Mouse (Mus musculus): ENCODE results near the gene Galntl6. TPM values are rescaled to one million over a fixed set of nuclear protein-coding genes. Genes with fewer than 3 reads are reported as not detected.

Gene Galntl6
- 13.1 and 17.1 TPM in 2 replicates for polyA plus RNA-seq (2015; fragmentation: Nextera tagmentation; extraction: Ambion mirVana)

DNA sequence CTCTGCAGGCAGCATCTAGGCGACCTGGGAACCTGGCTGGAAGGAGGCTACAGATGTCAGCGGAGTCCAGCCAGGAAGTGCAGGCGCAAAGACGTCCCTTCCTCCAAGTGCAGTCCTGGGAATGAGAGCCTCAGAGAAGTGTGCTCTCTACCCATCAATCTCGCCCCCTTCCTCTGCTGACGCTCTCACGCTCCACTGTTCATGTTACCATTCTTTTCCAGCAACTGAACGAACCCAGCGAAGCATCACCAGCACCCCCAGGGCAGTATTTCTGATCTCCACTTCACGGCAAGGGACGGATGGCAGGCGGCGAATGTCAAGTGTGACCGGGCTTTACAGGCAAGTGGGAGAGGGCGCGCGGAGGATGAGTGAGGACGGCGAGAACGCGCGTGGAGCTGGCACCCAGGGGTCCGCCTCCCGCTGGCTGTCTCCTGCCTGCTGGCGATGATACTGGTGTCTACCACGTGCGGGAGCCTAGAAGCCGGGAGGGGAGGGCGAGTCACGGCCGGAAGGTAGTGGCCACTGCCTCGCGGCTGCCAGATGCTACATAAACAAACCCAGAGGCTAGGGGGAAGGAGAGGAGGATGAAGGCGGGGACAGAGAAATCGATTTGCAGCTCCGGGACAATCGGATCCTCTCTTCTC is at the start of gene Galntl6:
Galntl6 (minus strand) TSS at position 445 of the 644 bp plus-strand sequence.
- under 1% methylated on average over 37 of the region's 37 CpGs for WGBS
- Histone ChIP-seq H3K4me3 (peak within 1 kb of the TSS; percentile 65), H3K9ac (peak within 1 kb of the TSS; percentile 75), H3K4me2 (peak within 1 kb of the TSS; percentile 85), H3K36me3 (replicated peaks) (no peaks in the 10 kb centered on the region), H3K9me3 (no peaks in the 10 kb centered on the region), H3K27ac (peak within 1 kb of the TSS; percentile 78), H3K27me3 (replicated peaks) (no peaks in the 10 kb centered on the region), H3K4me1 (peaks cover 11% of the 10 kb centered on the region; the same call in 1 of the 2 replicates)
- peak; percentile 82 for ATAC-seq (replicated peaks)

DNA sequence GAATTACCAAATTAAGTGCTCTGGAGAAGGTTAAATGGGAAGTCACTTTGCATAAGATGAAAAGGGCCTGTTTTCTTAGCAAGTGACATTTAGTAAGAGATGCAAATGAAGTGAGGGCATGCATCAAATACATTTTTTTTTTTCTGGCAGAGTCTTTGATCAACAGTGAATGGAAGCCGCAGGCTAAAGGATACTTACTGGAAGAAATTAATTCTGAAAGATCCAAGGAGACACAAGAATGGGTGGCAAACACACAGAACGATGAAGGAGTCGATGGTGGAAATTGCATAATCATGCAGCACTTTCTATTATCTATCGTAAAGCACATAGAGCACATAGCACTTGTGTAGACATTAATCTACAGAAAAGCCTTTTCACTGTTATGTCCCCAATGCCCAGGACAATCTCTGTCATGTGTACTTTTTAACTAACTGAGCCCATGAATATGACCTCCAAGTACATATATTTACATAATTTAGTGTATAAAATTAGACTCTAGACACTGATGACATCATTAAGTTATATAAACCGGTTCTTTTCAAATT is 44.8 kb upstream of the Galntl6 start:
- H3K4me2 ChIP-seq: no peak overlapping the region
- no peak overlapping the region for H3K9ac ChIP-seq
- ATAC-seq (replicated peaks): peak; percentile 88
- WGBS: 36% methylated on average over 5 of the region's 5 CpGs
- no peak overlapping the region for H3K4me3 ChIP-seq
- H3K27ac ChIP-seq: no peak overlapping the region
- H3K36me3 ChIP-seq (replicated peaks): no peaks in the 10 kb centered on the region
- no peaks in the 10 kb centered on the region for H3K9me3 ChIP-seq
- no peaks in the 10 kb centered on the region for H3K4me1 ChIP-seq
- no peaks in the 10 kb centered on the region for H3K27me3 ChIP-seq (replicated peaks)

- WGBS: 97% methylated on average over 4 of the region's 4 CpGs
- H3K9me3 ChIP-seq: no peaks in the 10 kb centered on the region
- no peaks in the 10 kb centered on the region for H3K36me3 ChIP-seq (replicated peaks)
- no peak overlapping the region for H3K4me2 ChIP-seq
- no peak overlapping the region for H3K4me3 ChIP-seq
- no peaks in the 10 kb centered on the region for H3K27me3 ChIP-seq (replicated peaks)
- H3K27ac ChIP-seq: no peak overlapping the region
- H3K4me1 ChIP-seq: no peaks in the 10 kb centered on the region
- no peak overlapping the region for H3K9ac ChIP-seq
- ATAC-seq (replicated peaks): no peak
Observed at GRCm38 (mm10) chr8:58943773-58944172, 31.3 kb upstream of the Galntl6 start.

DNA sequence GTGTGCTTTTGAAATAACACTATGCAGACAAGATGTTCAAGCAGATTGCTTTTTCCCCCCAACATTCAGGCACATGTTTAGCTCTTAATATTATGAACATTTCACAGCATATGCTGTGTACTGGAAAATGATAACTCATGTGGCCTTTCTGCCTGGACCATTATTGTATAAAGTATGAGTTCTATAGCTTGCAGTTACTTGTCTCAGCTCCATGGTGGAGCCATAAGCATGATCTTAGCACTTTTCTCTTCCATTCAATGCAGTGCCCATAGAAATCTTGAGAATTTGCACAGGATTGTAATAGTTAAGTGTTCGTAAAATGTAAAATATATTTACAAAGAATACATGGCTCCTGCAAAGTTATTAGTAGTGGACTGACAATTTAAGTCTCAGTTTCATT is 18.6 kb upstream of the Galntl6 start:
- no peak overlapping the region for H3K4me2 ChIP-seq
- no peaks in the 10 kb centered on the region for H3K27me3 ChIP-seq (replicated peaks)
- no peak overlapping the region for H3K27ac ChIP-seq
- 62% methylated on average over 1 of the region's 1 CpGs for WGBS
- H3K4me3 ChIP-seq: no peak overlapping the region
- peak; percentile 74 for ATAC-seq (replicated peaks)
- H3K9me3 ChIP-seq: no peaks in the 10 kb centered on the region
- no peaks in the 10 kb centered on the region for H3K4me1 ChIP-seq
- H3K36me3 ChIP-seq (replicated peaks): no peaks in the 10 kb centered on the region
- H3K9ac ChIP-seq: no peak overlapping the region

- H3K36me3 ChIP-seq (replicated peaks): no peaks in the 10 kb centered on the region
- 75% methylated on average over 2 of the region's 2 CpGs for WGBS
- H3K4me2 ChIP-seq: no peak overlapping the region
- H3K27me3 ChIP-seq (replicated peaks): no peaks in the 10 kb centered on the region
- H3K27ac ChIP-seq: no peak overlapping the region
- H3K9ac ChIP-seq: no peak overlapping the region
- H3K9me3 ChIP-seq: no peaks in the 10 kb centered on the region
- no peak overlapping the region for H3K4me3 ChIP-seq
- H3K4me1 ChIP-seq: peaks cover 11% of the 10 kb centered on the region; the same call in 1 of the 2 replicates
- ATAC-seq (replicated peaks): no peak
Observed at GRCm38 (mm10) chr8:58915142-58915541, 2.7 kb upstream of the Galntl6 start.

DNA sequence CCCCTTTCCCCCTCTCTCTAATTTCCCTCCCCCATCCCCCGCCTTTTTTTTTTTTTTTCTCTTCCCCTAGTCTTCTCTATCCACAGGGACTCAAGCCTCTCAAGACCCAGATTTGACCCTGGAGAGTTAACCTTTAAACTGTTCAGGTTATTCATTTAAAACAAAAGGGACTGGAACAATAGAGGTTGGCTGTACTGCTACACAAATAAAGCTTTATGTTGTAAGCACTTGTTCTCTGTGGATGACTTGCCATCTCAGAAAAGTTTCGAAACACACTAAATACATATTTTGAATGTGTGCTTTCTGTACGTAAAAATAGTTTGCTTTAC is 1.2 kb upstream of the Galntl6 start:
- H3K27ac ChIP-seq: 0 out of 2 replicates have a peak overlapping the region, but pooled peaks have one; percentile 78
- H3K9me3 ChIP-seq: no peaks in the 10 kb centered on the region
- H3K9ac ChIP-seq: no peak overlapping the region
- H3K36me3 ChIP-seq (replicated peaks): no peaks in the 10 kb centered on the region
- peak overlapping the region; percentile 85 for H3K4me2 ChIP-seq
- H3K4me3 ChIP-seq: peak overlapping the region; percentile 65
- WGBS: 51% methylated on average over 3 of the region's 3 CpGs
- peaks cover 11% of the 10 kb centered on the region; the same call in 1 of the 2 replicates for H3K4me1 ChIP-seq
- H3K27me3 ChIP-seq (replicated peaks): no peaks in the 10 kb centered on the region
- no peak for ATAC-seq (replicated peaks)

- H3K9ac ChIP-seq: peak overlapping the region; percentile 75
- ATAC-seq (replicated peaks): peak; percentile 76
- WGBS: 3% methylated on average over 30 of the region's 30 CpGs
- H3K4me3 ChIP-seq: peak overlapping the region; percentile 65
- H3K27me3 ChIP-seq (replicated peaks): no peaks in the 10 kb centered on the region
- no peaks in the 10 kb centered on the region for H3K36me3 ChIP-seq (replicated peaks)
- peak overlapping the region; percentile 78 for H3K27ac ChIP-seq
- H3K4me1 ChIP-seq: peaks cover 11% of the 10 kb centered on the region; the same call in 1 of the 2 replicates
- no peaks in the 10 kb centered on the region for H3K9me3 ChIP-seq
- peak overlapping the region; percentile 85 for H3K4me2 ChIP-seq
Observed at GRCm38 (mm10) chr8:58912840-58913639, 600 bp upstream of the Galntl6 start.

GRCm38 (mm10) chr8:58911677-58912076 is 763 bp downstream of the Galntl6 start, which contains the start of gene BC030500:
BC030500 (plus strand) TSS chr8:58911755.
- Histone ChIP-seq H3K9ac (peak within 1 kb of the TSS; percentile 75), H3K4me1 (peaks cover 11% of the 10 kb centered on the region; the same call in 1 of the 2 replicates), H3K4me3 (peak within 1 kb of the TSS; percentile 65), H3K4me2 (peak within 1 kb of the TSS; percentile 85), H3K9me3 (no peaks in the 10 kb centered on the region), H3K27me3 (replicated peaks) (no peaks in the 10 kb centered on the region), H3K27ac (peak within 1 kb of the TSS; percentile 78), H3K36me3 (replicated peaks) (no peaks in the 10 kb centered on the region)
- ATAC-seq (replicated peaks): peak; percentile 27; the same call in 1 of the 2 replicates
- WGBS: 5% methylated on average over 14 of the region's 14 CpGs

GRCm38 (mm10) chr8:58904465-58904864 is 8.0 kb downstream of the Galntl6 start:
- ATAC-seq (replicated peaks): no peak
- H3K27me3 ChIP-seq (replicated peaks): no peaks in the 10 kb centered on the region
- H3K4me1 ChIP-seq: no peaks in the 10 kb centered on the region
- no peak overlapping the region for H3K9ac ChIP-seq
- WGBS: 7% methylated on average over 2 of the region's 2 CpGs
- H3K36me3 ChIP-seq (replicated peaks): no peaks in the 10 kb centered on the region
- no peak overlapping the region for H3K27ac ChIP-seq
- H3K4me2 ChIP-seq: no peak overlapping the region
- H3K9me3 ChIP-seq: no peaks in the 10 kb centered on the region
- H3K4me3 ChIP-seq: no peak overlapping the region

DNA sequence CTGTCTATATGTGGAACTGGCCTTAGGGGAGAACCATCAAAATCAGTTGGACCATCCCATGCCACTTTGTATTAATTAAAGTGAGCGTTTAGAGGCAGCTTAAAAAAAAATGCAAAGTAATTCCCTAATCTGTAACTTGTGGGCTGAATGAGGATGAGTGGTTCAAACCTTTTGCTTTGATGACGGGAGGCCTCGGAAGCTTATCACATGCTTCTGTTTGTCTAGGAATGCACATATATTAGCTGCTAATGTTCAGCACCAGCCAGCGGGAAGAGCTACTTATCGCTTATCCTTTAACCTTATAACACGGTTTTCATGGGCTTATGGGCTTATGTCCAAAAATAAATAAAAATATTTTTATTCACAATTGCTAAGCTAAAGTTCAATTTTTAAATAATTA is 16.5 kb downstream of the Galntl6 start:
- no peak overlapping the region for H3K27ac ChIP-seq

GRCm38 (mm10) chr8:58890591-58890990 is 21.8 kb downstream of the Galntl6 start:
- Histone ChIP-seq H3K27me3 (replicated peaks) (no peaks in the 10 kb centered on the region), H3K27ac (no peak overlapping the region), H3K36me3 (replicated peaks) (no peaks in the 10 kb centered on the region), H3K4me2 (no peak overlapping the region), H3K4me3 (no peak overlapping the region), H3K9ac (no peak overlapping the region), H3K4me1 (no peaks in the 10 kb centered on the region), H3K9me3 (no peaks in the 10 kb centered on the region)
- 93% methylated on average over 3 of the region's 3 CpGs for WGBS
- ATAC-seq (replicated peaks): no peak

More for the DNA sequence above, 16.5 kb downstream of the Galntl6 start:
- H3K4me3 ChIP-seq: no peak overlapping the region
- 41% methylated on average over 6 of the region's 6 CpGs for WGBS
- peak; percentile 72 for ATAC-seq (replicated peaks)
- no peaks in the 10 kb centered on the region for H3K27me3 ChIP-seq (replicated peaks)
- H3K9ac ChIP-seq: no peak overlapping the region
- H3K36me3 ChIP-seq (replicated peaks): no peaks in the 10 kb centered on the region
- no peaks in the 10 kb centered on the region for H3K4me1 ChIP-seq
- H3K4me2 ChIP-seq: no peak overlapping the region
- no peaks in the 10 kb centered on the region for H3K9me3 ChIP-seq

GRCm38 (mm10) chr8:58886405-58886804 is 26.0 kb downstream of the Galntl6 start:
- WGBS: 14% methylated on average over 1 of the region's 1 CpGs
- no peak overlapping the region for H3K4me3 ChIP-seq

More at GRCm38 (mm10) chr8:58886405-58886804, 26.0 kb downstream of the Galntl6 start:
- H3K27me3 ChIP-seq (replicated peaks): no peaks in the 10 kb centered on the region
- no peaks in the 10 kb centered on the region for H3K4me1 ChIP-seq
- H3K27ac ChIP-seq: no peak overlapping the region
- no peak overlapping the region for H3K4me2 ChIP-seq
- no peaks in the 10 kb centered on the region for H3K36me3 ChIP-seq (replicated peaks)
- no peak overlapping the region for H3K9ac ChIP-seq
- ATAC-seq (replicated peaks): no peak
- no peaks in the 10 kb centered on the region for H3K9me3 ChIP-seq

Measured in midbrain, embryonic 15.5 days (tissue).